Mouse (Mus musculus) heart, postnatal 36 days (tissue): ENCODE measurements around the gene Psen2. TPM values are rescaled to one million over a fixed set of nuclear protein-coding genes. Genes with fewer than 3 reads are reported as not detected.

Source experiments
- DNase-seq, 2 experiments: peaks; one replicate each; pipeline ENCODE4 v3.0.0; 2021 to 2022
- intact Hi-C: fragments of 180-260 bp; cut with DNase I; formaldehyde crosslinking; loops from one replicate; pipeline ENCODE4 v1.15.1; 2025
- total RNA-seq, 2 experiments: library from RNA; stranded (reverse); gene quantifications; 2 replicates each; pipeline ENCODE4 v1.2.3; 2021

Psen2 gene
- total RNA-seq: 10 to 100 TPM; 13.2 to 15.8 TPM

DNA sequence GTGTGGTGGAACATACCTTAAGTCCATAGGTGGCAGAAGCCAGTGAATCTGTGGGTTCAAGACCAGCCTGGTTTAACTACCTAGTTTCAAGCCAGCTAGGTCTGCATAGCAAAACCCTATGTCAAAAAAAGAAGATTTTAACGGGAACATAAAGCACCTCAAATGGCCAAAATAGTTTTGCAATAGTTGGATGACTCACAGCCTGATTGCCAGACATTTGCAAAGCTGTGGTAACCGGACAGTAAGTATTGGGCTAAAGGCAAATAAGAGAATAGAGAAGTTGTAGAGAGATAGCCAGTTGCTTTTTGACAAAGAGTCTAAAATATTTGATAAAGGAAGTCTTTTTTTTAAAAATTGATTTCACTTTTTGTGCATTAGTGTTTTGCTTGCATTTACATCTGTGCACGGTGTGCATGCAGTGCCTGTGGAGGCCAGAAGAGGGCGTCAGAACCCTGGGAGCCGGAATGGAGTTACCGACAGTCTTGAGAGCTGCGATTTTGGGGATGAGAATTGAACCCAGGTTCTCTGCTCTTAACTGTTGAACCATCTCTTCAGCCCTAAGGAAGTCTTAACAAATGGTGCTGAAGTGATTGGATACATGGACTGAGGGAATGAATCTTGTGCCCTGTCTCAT lies at the start of gene Psen2:
Psen2 (minus strand) TSS at position 75 of the 634 bp plus-strand sequence.
- intact Hi-C loops: no loop called here
- no peak for DNase-seq

DNA sequence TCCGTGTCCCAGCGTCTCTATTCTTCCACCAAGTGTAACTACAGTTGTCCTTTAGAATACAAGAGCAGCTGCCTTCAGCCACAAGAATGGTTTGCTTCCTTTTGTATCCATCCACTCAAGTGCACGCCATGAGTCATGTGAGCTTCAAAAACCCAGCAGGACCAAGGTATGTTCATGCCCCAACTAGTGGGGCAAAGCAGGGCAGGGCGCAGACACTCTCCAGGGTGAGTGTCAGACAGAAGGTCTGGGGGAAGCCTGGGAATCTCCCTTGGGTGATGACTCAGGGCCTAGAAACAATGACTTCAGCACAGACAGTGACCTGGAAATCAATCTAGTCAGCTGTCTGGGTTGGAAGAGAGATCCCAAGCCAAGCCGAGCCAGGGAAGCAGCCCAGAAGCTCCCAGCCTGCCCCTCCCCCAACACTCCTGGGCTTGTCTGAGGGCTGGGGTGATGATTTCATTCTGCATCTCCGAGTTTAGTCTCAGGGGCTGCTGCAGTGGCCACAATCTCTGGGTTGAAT lies 49.6 kb upstream of the Psen2 start:
- peak; percentile 64 to 68 for DNase-seq
- intact Hi-C loops: no loop called here

DNA sequence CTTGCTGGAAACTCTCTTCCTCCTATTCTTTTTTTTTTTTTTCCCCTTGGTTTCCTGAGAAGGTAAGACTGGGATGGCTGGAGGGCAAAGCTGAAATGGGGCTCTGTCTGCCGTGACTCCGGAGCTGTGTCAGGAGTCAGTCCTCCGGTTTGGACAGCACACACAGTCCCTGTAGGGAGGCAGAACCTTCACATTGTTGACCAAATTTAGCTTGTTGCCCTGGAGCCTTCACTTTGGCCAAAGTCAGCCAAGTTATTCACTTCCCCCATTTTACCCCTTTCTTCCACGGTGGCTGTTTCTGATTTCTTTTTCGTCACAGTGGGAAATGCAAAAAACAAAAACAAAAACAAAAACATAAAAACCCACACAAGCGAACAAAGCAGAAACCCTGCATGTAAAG lies 49.0 kb upstream of the Psen2 start:
- no peak for DNase-seq
- intact Hi-C loops: no loop called here

DNA sequence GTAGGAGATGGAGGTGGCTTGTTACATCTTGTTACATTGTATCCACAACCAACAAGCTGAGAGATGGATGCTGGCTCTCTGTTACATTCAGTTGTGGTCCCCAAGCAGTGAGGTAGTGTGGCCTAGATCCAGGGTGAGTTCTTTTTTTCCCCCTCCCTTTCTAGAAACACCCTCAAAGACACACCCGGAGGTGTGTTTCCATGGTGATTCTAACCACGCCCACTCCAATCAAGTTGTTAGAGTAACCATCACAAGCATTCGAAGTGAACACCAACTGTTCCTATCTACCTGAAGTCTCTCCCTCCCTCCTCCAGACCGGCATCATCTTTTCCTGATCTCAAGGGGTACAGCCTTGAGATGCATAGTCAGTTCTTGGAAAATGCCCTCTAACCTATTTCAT lies 45.7 kb upstream of the Psen2 start:
- intact Hi-C loops: no loop called here

DNA sequence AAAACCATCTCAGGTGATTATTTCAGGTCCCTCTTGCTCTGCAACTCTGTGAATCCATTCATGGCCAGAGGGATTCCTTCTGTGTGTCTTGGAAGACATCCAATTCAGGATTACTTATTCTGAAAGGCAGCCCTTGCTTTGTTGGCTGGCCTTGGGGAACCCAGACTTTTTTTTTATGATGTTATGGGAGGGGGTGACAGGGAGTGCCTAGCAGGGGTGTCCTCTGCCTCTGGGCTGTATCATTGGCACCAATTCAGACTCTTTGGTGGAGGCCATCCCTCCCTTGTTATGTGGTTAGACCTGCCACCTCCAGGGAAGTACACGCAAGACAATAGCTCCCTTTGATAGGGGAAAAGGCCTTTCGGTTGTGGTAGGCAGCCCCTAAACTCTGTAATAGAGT lies 44.4 kb upstream of the Psen2 start:
- intact Hi-C loops: no loop called here
- no peak for DNase-seq

More for the DNA sequence above, 45.7 kb upstream of the Psen2 start:
- no peak for DNase-seq

DNA sequence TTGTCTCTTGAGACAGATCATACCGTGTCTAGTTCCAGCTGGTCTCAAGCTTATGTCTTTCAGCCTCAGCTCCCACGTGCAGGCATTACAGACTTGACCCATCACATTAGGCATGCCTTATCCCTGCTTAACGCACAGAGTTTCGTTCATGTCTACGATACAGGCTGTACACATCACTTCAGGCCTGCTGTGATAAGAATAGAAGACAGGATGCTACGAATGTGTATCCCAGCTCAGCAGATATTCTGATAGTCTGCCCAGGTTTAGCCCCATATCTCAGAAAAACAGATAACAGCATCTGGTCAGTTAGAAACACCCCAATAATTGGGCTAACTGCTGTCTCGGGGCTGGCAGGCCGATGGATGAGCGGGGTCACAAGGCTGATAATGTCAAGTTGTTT lies 43.7 kb upstream of the Psen2 start:
- intact Hi-C loops: no loop called here
- no peak for DNase-seq

DNA sequence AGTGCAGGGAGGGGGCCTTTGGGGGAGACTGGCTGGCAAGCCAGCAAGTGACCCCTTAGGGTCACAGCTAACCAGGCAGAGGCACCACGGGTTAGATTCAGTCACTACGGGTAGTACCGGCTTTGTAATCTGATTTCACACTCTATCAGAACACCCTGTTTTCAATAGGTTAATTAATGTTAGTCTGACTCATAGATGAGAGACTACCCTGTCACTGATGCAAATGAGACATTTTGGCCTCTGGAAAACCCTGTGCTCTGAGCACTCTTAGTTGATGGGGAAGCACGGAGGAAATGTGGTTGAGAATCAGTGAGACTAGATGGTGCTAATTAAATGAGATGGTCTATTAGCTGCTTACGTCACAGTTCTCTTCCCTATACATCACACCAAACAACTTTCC lies 40.4 kb upstream of the Psen2 start:
- intact Hi-C loops: loop anchor here (1.0 to 2.0 kb wide), 2 partner anchors 17 to 27 kb away; partner anchors contain the start of gene Itpkb
- DNase-seq: no peak

DNA sequence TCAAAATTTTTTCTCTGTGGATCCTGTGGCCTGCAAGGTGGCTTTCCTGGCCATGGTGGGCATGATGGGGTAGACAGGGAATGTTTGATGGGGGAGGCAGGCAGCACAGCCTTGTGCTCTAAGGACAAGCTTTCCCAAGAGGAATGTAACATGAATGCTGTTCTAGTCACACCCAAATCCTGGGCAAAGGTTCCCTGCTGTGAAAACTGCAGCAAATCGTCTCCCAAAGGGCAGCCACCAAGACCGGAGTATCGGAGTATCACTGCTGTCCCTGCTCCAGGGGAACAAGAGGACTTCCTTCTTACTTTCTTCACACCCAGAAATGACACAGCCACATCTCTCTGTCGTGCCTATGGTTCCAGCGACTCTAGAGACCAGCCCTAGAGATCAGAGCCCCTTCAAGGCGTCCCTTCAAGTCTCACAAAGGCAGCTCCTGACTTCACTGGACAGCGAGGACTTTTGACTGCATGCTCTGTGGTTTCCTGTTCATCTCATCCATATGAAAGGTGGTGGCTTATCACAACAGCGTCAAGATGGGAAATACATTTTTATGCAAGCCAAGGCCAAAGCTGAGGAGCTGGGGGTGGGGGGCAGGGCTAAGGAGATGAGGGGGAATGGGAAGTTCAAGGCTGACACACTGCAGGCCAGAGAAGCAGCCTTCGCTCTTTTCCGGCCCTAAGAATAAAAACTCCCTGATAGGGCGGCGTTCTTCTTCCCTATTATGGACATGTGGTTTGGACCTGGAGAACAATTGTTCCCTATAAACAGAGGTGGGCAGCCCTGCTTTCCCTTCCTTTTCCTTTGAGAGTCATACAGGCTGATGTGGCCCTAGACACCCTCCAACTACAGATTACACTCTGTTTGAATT lies 39.2 kb upstream of the Psen2 start:
- intact Hi-C loops: loop anchor here (1.0 to 2.0 kb wide), 2 partner anchors 16 to 28 kb away; partner anchors contain the start of gene Itpkb

DNA sequence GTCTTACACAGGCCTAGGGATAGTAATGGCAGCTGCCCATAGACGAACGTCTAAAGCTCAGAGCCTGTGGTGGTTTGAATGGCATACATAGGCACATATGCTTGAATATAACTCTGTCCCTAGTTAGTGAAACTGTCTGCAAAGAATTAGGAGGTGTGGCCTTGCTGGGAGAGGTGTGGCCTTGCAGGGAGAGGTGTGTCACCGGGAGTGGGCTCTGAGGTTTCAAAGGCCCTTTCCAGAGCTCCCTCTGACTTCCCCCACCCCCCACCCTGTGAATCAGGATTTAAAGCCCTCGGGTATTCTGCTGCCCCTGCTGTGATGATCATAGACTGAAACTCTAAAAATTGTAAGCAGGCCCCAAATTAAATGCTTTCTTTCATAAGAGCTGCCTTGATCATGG lies 37.8 kb upstream of the Psen2 start:
- no peak for DNase-seq
- intact Hi-C loops: no loop called here

More for the DNA sequence above, 39.2 kb upstream of the Psen2 start:
- DNase-seq: peak; percentile 38 to 43

DNA sequence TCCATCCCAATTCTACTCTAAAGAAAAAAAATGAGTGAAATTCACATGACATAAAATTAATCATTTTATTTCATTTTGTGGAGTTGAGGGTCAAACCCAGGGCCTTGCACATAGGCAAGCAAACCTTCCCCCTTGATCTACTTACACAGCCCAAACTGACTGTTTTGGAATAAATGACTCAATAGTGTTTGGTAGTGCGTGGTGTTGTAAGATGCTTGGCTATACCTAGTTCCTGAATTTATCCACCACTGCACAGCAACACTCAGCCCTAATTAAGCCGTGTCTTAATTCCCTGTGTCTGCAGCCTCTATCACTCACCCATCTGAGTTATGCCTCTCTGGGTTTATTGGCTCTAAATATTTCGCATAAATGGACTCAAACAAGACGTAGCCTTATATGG lies 37.1 kb upstream of the Psen2 start:
- DNase-seq: no peak
- intact Hi-C loops: no loop called here

DNA sequence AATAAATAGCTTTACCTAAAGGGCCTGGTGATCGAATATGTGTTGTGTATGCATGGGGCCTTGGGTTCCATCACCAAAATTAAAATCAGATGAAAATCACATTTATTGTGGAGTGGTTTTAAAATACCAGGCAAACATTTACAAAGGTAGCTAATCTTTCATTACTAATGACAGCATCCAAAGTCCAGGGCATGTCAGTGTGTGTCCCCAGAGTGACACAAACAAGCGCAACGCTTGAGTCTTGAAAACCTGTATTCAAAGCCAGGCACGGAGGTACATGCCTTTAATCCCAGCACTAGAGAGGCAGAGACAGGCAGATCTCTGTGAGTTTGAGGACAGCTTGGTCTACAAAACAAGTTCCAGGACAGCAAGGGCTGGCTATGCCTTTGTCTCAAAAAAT lies 36.5 kb upstream of the Psen2 start:
- DNase-seq: no peak
- intact Hi-C loops: no loop called here

DNA sequence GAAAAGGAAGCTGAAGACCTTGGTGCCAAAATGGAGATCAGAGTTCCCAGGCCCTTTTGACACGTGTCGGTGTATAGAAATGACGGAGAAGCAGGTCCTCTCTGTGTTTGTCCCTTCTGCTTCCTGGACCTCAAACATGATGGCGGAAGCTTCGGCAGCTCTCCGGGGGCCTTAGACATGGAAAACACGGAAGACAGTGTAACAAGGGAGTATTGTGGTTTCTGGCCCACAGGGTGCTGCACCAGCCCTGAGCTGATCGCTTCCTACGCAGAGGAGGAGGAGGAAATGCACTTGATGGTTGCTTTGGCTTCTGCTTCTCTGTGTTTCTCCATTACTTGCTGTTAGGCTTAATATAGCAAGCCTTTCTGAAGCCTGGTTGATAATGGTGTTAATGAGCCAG lies 32.9 kb upstream of the Psen2 start:
- peak in 1 of 2 experiments; percentile 39 for DNase-seq
- intact Hi-C loops: no loop called here

DNA sequence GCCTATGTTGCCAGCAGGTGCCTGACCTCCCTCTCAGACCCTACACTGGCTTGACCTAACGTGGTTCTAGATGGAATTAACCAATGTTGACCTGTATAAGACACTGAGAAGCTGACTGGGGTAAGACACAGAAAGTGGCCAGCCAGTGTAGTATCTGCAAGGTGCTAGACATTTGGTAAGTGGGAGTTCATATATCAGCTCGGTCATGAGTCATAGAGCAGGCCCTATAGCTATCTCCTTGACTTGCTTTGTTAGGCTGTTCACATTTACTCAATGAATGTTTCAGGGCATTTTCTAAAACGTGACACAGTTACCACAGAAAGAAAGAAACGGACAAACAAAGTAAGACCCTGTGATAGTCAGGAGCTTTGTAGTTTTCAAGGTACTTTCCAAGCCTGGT lies 27.1 kb upstream of the Psen2 start:
- DNase-seq: no peak
- intact Hi-C loops: no loop called here

DNA sequence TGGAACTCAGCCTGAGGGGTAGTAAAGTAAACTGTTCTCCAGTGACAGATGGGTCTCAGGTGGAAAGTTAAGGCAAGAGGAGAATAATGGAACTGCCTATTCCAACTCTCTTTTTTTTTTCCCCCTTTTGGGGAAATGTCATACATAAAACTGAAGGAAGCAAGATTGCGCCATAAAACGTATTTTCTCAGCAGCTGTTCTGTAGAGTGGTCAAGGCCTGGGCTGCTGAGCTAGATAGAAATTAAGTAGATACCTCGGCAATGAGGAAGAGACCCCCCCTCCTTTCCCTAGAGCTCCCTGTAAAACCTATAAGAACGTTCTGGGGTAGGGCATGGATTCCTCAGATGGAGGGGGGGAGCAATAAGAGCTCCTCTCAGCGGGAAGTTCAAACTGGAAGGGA lies 26.6 kb upstream of the Psen2 start:
- intact Hi-C loops: no loop called here
- no peak for DNase-seq

DNA sequence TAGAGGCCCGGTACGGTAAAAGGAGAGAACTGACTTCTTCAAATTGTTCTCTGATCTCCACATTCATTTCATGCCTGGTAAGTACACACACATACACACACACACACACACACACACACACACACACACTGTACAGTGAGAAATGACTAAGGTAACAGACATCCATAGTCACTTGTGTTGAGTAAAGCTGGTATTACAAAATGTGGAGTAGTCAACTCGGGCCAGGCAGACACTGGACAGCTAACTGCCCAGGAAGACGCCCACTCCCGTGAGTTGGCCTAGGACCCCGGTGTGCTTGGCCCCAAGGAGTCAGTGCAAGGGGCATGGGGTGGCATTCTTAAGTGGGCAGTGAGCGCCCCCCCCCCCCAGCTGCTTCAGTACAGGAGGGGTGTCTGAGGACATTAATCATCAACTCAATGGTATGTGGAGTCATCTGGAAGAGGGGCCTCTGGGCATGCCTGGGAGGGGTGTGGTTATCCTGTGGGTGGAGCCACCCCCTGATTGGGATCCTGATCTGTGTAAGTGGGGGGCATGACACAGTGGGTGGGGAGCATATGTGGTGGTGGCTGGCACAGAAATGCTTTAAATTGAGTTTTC lies 25.7 kb upstream of the Psen2 start:
- intact Hi-C loops: no loop called here
- no peak for DNase-seq

DNA sequence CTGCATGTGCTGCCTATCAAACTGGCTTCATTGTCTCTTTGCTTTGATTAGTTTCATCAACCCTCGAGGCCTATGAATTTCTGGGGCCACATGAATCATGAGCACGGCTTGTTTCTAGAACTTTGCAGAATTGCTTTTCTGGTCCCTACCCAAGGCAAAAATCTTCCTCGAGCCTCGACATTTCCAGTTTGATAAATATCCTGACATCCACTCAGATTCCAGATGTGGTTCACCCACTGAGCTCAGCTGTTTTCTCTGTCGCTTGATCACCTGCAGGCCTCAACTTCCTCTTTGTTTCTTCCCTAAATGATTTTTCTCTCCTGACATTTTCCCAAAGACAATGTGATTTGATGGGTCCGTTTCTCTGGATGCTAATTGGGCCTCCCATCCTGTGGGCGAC lies 25.0 kb upstream of the Psen2 start:
- intact Hi-C loops: no loop called here
- no peak for DNase-seq

DNA sequence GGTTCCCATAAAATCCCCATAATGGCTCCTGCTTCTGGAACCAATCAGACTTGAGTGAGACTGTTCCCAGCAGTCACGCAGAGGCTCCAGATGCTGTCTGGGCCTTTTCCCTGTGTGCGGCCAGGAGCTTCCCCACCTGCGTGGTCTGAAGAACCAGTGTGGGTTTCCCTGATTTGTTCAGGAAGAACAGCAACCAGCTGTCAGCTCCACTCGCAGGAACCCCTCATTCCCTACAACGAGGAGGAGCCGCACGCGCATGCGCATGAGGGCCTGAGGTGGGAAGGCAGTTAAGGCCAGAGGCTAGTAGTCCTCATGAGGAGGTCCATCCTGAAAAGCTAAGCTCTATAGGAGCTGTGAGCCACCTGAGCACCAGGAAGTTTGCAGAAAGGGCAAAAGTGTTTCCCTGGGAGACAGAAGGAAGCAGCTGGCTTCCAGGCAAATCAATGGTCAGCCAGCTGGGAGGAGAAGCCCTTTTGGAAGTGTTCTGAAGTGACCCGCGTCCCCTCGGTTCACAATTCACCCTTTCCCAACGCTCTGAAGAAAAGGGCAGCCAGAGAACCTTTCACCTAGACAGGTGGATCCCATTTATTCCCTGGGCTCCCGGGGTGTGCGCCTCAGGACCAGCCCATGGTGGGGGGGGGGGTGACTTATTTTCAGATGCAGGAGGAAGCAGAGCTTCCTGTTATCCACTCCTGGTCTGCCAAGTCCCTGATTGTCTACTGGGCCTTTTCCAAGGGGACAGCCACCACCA lies 23.0 kb upstream of the Psen2 start:
- intact Hi-C loops: loop anchor here (1.0 kb wide), 1 partner anchor 17 kb away; no protein-coding TSS in a partner anchor
- peak; percentile 54 to 56 for DNase-seq

DNA sequence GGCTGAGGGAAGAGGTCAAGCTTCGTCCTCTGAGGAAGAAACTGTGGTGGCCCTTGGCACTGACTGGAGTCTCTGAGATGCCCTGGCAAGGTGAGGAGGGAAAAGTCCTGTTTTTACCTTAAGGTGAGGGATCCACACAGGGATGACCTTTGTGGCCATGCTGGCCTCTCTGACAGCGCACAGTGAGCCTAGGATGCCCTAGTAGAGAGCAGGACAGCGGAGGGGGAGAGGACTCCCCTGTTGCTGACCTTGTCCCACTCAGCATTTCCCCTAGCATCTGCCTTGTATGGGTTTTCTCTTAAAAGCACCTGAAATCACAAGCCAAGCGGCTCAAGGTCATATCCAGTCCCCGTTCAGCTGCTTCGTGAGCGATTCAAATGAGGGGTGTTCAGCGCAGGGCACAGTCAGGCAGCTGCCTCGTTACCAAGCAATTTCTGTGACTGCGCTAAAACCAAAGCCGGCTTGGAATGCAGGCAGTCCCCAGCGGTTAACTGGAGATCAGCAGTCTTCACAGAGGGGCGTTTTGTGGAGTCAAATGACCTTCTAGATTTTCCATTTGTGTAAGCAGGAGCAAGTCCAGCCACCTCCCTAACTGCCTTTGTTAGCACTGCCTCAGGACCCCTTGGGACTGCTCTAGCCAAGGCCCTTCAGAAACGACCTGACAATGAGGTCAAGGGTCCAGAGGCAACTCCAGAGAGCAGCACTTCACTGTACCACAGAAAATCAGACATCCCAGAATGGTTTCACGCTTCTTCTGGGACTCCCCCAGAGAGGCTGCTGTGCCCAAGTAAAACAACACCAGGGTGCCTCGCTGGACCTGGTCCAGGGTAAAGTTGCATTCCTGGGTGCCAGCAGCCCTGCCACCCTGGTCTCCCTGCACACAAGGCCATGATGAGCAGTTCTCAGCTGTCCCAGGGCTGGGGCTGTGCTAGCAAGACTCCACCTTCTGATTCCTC lies 20.9 kb upstream of the Psen2 start:
- no peak for DNase-seq

DNA sequence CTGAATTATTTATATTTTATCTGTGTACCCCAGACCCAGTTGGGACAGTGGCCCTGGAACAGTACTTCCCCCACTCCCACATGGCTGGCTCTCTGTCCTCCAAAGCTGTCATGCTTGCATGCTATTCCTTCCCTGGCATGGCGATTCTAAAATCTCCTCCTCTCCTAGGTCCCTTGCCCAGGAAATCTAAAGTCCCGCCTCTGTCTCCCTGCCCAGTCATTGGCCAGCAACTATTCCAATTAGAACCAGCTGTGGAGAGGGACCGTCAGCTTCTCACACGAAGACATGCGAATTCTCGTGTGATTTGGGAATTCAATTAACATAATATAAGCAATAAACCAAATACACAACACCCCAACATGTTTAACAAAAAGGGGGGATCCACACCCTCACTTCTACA lies 19.3 kb upstream of the Psen2 start:
- intact Hi-C loops: no loop called here

More for the DNA sequence above, 20.9 kb upstream of the Psen2 start:
- intact Hi-C loops: no loop called here

More for the DNA sequence above, 19.3 kb upstream of the Psen2 start:
- DNase-seq: no peak
